Mouse (Mus musculus) small intestine, adult 2 months (tissue): Measurements from ENCODE around the gene Zfp2. TPM values are rescaled to one million over a fixed set of nuclear protein-coding genes. Genes with fewer than 3 reads are reported as not detected.

Source experiments
- H3K27ac ChIP-seq: fragments of 200-500 bp; 2 replicates; pipeline ENCODE4 v1.5.1; 2012; ENCODE audit warnings: low read depth, low read length, control low read depth, inconsistent platforms; ENCODE audit not compliant: insufficient read depth
- H3K27me3 ChIP-seq: fragments of 200-500 bp; 2 replicates; pipeline ENCODE4 v1.6.1; 2012; ENCODE audit warnings: mild to moderate bottlenecking, moderate library complexity, low read length, inconsistent platforms; ENCODE audit not compliant: control insufficient read depth, insufficient read depth
- H3K36me3 ChIP-seq: fragments of 200-500 bp; 2 replicates; pipeline ENCODE4 v1.6.1; 2012; ENCODE audit warnings: mild to moderate bottlenecking, low read length, control low read depth, inconsistent platforms; ENCODE audit not compliant: control insufficient read depth, insufficient read depth
- H3K4me1 ChIP-seq: fragments of 200-500 bp; 2 replicates; pipeline ENCODE4 v1.6.1; 2012; ENCODE audit warnings: low read length, inconsistent platforms, mixed read lengths; ENCODE audit not compliant: control insufficient read depth, insufficient read depth, insufficient read length
- H3K4me3 ChIP-seq: fragments of 200-500 bp; 2 replicates; pipeline ENCODE4 v1.5.1; 2012; ENCODE audit warnings: low read depth, mild to moderate bottlenecking, control low read depth, inconsistent platforms, low read length, moderate library complexity
- CTCF ChIP-seq: fragments of 200-500 bp; IDR thresholded peaks from 2 replicates; pipeline ENCODE4 v1.5.1; 2012; ENCODE audit warnings: low read depth, mild to moderate bottlenecking, control low read depth, inconsistent platforms, low read length, moderate library complexity, mixed read lengths; ENCODE audit not compliant: insufficient replicate concordance, insufficient read length; ENCODE audit errors: extremely low read depth
- POLR2A ChIP-seq: fragments of 200-500 bp; IDR thresholded peaks from 2 replicates; pipeline ENCODE4 v1.6.1; 2012; ENCODE audit warnings: low read depth, mild to moderate bottlenecking, control low read depth, inconsistent platforms, low read length, moderate library complexity
- WGBS: fragments of 180-500 bp; shearing (Covaris S2); methylation state at CpG from one replicate; pipeline ENCODE4 v1.1.7; 2018; 5-methylcytosine and 5-hydroxymethylcytosine counted together
- polyA plus RNA-seq: library from polyadenylated mRNA; depleted of rRNA; stranded (reverse); fragments of >200 nt; gene quantifications from 2 replicates; pipeline ENCODE4 v1.2.3, GENCODE M21; 2012

Gene Zfp2
- polyA plus RNA-seq, 1 experiment = 0.09 TPM

DNA sequence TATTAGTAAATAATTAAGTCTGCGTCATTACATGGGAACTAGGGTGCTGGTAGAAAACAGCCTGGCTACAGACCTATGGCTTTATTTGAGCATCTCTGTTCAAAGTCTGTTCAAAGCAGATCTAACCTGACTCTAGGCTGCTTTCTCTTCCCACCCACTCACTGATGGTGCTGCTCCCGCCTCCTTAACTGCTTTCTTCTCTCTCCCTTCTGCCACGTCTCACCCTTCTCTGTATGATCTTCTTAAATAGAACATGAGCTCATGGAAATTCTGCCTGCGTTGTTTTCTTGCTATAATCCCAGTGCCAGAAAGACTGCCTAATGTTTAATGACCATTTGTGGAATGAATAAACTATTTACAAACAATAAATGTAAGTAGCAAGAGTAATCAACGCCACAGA is 7.8 kb downstream of the Zfp2 start:
- no peak overlapping the region for H3K4me3 ChIP-seq
- no peaks in the 10 kb centered on the region for H3K27me3 ChIP-seq
- no peak overlapping the region for H3K27ac ChIP-seq
- no peak for TF ChIP-seq POLR2A
- no peak for TF ChIP-seq CTCF
- no peaks in the 10 kb centered on the region for H3K4me1 ChIP-seq
- peaks cover 7% of the 10 kb centered on the region; the same call in 1 of the 2 replicates for H3K36me3 ChIP-seq
- 88% methylated on average over 5 of the region's 5 CpGs for WGBS

DNA sequence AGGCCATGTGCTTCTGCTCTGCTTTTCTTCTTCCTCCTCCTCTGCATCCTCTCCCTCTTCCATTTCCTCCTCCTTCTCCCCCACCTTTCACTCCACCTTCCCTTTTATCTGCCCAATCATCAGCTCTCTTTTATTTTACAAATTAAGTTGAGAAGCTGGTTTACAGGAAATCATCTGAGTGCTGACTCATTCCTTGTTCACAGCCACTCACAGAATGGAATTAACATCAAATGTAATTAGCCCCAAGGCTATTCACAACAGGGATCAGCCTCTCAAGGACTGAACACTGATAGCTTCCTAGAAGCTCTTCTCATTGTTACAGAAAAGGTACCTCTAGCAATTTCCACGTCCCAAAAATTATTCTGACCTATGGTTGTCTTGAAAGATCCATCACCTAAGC is 18.6 kb downstream of the Zfp2 start:
- Histone ChIP-seq H3K36me3 (0 out of 2 replicates have a peak, but pooled peaks cover 2% of the 10 kb centered on the region), H3K27me3 (no peaks in the 10 kb centered on the region), H3K4me1 (no peaks in the 10 kb centered on the region), H3K4me3 (no peak overlapping the region), H3K27ac (no peak overlapping the region)
- WGBS = 76% methylated on average over 1 of the region's 1 CpGs
- no peak for TF ChIP-seq POLR2A

DNA sequence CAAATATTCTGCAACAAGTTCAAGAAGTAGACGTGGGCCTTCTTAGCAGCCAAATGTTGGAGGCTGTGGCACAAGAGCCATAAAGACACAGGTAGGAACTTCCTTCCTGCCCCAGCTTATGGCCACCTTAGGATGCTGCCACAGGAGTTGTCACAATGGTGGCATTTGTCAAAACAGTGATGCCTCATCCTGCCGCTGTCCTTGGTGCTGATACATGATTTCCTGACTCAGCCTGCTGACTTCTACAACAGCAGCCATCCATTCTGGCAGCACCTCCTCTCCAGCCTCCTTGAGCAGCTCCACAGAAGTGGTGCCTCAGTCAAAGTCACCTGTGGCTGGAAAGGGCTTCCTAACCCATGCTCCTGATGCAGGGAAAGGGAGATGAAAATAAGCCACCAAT is 23.5 kb downstream of the Zfp2 start:
- no peak overlapping the region for H3K27ac ChIP-seq
- no peaks in the 10 kb centered on the region for H3K36me3 ChIP-seq
- H3K4me3 ChIP-seq = no peak overlapping the region
- H3K27me3 ChIP-seq = no peaks in the 10 kb centered on the region
- TF ChIP-seq POLR2A (no peak), CTCF (no peak)
- WGBS = 51% methylated on average over 2 of the region's 2 CpGs
- no peaks in the 10 kb centered on the region for H3K4me1 ChIP-seq

DNA sequence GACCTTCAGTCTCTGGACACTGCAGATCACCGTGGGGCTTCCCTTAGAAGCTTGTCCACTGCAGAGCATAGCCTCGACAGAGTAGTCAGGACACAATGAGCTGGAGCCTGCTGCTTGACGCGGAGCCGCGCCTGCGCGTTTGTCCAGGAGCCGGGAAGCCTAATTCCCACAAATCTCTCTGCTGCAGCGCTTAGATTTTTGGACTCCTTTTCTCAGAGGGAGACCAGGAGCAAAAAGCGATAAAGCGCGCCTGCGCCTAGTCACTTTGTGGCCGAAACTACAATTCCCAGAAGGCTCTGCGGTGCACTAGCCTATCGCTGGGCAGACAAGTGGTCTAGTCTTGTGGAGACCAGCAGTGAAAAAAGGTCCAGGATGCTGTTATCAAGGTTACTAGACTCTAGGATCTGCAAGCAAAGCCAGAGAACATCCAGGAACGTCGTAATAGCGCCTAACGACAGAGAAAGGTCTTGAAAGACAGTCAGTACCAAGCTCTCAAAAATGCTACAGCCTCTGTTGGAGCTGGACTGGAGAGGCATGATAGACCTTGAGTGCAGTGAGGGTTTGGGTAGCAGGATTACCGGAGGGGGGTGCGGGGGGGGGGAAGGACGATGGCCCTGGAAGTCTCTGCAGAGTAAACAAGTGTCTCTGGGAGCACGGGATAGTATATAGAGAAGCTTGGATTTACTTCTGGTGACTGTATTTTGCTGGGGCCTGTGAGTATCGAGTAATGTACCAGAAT is 28.4 kb downstream of the Zfp2 start, which contains the start of gene Zfp454:
Gene Zfp454 (minus strand): TSS at position 262 of the 739 bp plus-strand sequence.
- peaks cover 2% of the 10 kb centered on the region; the same call in 1 of the 2 replicates for H3K4me1 ChIP-seq
- WGBS = 7% methylated on average over 26 of the region's 26 CpGs
- TF ChIP-seq CTCF (no peak), POLR2A (no peak)
- H3K36me3 ChIP-seq = no peaks in the 10 kb centered on the region
- H3K4me3 ChIP-seq = peak within 1 kb of the TSS; percentile 49
- no peak within 1 kb of the TSS for H3K27ac ChIP-seq
- no peaks in the 10 kb centered on the region for H3K27me3 ChIP-seq

DNA sequence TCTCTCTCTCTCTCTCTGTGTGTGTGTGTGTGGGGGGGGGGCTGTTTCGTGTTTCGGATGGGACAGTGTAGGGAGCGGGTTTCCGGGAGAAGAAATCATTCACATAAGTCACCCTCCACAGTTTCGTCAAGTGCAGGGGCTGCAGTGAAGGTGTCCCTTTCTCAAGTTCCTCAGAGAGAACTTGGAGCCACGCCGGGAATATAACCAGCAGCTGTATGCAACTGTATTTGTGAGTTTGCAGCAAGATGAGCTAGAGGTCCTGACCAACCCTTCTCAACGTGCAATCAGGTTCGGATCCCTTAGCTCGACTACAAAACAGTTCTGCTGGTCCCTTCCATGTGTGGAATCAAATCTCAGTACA is 29.1 kb downstream of the Zfp2 start:
- H3K27me3 ChIP-seq = no peaks in the 10 kb centered on the region
- no peaks in the 10 kb centered on the region for H3K36me3 ChIP-seq
- H3K27ac ChIP-seq = no peak overlapping the region
- H3K4me1 ChIP-seq = peaks cover 2% of the 10 kb centered on the region; the same call in 1 of the 2 replicates
- no peak for TF ChIP-seq POLR2A
- TF ChIP-seq CTCF = no peak
- WGBS = 17% methylated on average over 10 of the region's 10 CpGs
- peak overlapping the region; percentile 49 for H3K4me3 ChIP-seq

DNA sequence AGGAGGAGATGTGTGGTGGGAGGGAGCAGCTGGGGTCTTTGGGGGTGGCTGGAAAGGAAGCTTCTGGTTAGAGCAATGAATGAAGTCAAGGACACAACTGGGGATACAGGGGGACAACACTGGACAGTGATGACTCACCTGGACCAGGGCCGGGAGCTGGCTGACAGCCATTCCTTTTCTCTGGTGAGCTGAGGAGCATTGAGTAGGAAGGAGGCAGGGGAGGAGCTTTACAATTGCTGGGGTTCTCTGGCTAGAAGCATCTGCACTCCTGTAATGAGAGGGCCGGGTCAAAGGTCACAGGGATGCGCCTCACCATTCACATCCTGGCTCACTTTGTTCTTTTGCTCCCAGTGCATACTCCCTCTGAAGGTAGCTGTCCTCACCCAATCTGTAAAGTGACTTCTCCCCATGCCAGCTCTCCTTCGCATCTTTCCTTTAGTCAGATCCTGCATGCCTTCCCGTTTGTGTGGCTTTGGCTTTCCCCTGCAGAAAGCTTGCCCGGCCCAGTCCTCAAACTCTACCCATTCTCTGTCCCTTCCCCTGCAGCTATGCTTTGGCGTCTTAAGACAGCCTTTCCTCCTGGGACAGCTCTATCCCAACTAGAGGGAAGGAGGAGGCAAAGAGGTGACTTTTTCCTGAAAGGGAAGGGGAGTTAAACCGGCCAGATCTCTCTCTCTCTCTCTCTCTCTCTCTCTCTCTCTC is 29.6 kb downstream of the Zfp2 start:
- Histone ChIP-seq H3K4me1 (peaks cover 2% of the 10 kb centered on the region; the same call in 1 of the 2 replicates), H3K27ac (no peak overlapping the region), H3K4me3 (no peak overlapping the region), H3K27me3 (no peaks in the 10 kb centered on the region), H3K36me3 (no peaks in the 10 kb centered on the region)
- no peak for TF ChIP-seq CTCF
- TF ChIP-seq POLR2A = no peak
- 38% methylated on average over 8 of the region's 8 CpGs for WGBS

DNA sequence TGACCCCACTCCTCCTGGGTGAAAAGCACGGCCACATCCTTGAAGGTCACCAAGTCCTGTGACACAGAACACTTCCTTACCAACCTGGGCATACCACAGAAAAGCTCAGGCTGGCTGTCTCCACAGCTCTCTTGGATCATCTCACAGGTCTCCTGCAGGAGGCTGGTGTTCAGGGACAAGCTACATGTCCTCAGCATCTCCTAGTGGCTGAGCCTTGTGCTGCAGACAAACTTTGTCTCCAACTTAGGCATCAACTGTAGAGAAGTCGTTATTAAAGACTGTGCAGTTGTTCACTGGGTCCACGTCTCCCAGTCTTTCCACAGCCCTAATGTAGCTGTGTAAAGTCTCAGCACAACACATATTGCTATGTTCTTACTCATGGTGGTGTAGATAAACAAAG is 32.2 kb downstream of the Zfp2 start:
- WGBS = 72% methylated on average over 3 of the region's 3 CpGs
- no peaks in the 10 kb centered on the region for H3K36me3 ChIP-seq
- H3K4me3 ChIP-seq = no peak overlapping the region
- peaks cover 2% of the 10 kb centered on the region; the same call in 1 of the 2 replicates for H3K4me1 ChIP-seq
- TF ChIP-seq POLR2A (no peak), CTCF (no peak)
- no peak overlapping the region for H3K27ac ChIP-seq
- H3K27me3 ChIP-seq = no peaks in the 10 kb centered on the region
